Mouse (Mus musculus) brain, embryonic 14.5 days (tissue): ENCODE results near the gene Tcf20.

Experiments
- CTCF ChIP-seq: fragments of 200-500 bp; IDR thresholded peaks from 2 replicates; pipeline ENCODE4 v1.5.1; 2012; ENCODE audit warnings: inconsistent platforms, mild to moderate bottlenecking, moderate library complexity, borderline replicate concordance; ENCODE audit not compliant: insufficient read depth, insufficient read length; ENCODE audit errors: extremely low read depth
- POLR2A ChIP-seq: fragments of 200-500 bp; IDR thresholded peaks from 2 replicates; pipeline ENCODE4 v1.6.1; 2012; ENCODE audit warnings: mild to moderate bottlenecking, inconsistent platforms, borderline replicate concordance; ENCODE audit not compliant: poor library complexity, insufficient read depth, insufficient read length, severe bottlenecking; ENCODE audit errors: extremely low read depth

DNA sequence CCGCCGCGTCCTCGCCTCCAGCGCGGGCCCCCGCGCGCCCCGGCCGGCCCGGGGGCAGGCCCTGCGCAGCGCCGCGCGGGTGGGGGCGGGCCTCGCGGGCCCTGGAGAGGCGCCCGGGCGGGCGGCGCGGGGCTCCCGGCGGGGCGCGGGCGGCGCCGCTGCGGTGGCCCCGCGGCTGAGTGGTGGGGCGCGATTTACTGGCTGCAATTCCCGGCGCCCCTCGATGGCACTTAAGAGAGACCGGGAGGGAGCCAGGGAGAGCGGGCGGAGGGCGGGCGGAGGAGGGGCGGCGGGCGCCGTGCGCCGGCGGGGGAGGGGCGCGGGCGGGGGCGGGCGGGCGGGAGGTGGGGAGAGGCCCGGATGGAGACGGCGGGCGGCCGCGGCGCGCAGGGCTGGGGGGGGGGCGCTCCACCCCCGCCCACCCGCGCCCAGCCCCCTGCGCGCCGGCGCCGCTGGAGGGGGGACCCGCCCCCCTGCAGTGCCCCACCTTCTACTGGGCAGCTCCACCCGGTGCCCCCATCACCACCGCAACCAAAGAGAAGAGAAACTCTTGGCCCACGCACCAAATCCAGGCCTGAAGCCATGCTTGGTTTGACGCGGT, 24.0 kb downstream of the Tcf20 start:
- TF ChIP-seq CTCF (no peak), POLR2A (no peak)
